Mouse (Mus musculus) adrenal gland, postnatal 25 days (tissue): ENCODE measurements around the gene Atf5. TPM values are rescaled to one million over a fixed set of nuclear protein-coding genes. Genes with fewer than 3 reads are reported as not detected.

Experiments
- DNase-seq: peaks from one replicate; pipeline ENCODE4 v3.0.0; 2021; ENCODE audit warnings: mixed read lengths
- total RNA-seq: library from RNA; stranded (reverse); gene quantifications from 2 replicates; pipeline ENCODE4 v1.2.3, GENCODE M21; 2021

Atf5 gene
- total RNA-seq, 1 experiment from 2014 or later, result 108 TPM

DNA sequence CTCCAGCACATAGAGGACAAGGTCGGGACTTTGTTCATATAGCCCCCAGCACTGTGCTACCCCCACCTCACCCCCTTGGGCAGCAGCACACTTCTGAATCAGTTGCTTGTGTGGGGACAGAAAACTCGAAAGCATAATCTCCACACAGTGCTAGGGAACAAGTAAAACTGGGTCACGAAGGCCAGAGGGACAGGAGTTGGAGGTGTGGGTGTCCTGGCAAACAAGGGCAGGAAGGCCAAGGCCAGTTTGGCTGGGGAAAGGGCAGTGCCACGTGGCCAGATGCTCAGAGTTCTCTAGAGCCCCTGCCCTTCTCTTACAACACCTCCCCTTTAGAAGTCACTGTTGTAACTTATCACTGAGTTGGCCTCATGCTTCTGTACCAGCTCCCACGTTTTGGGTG is 3.4 kb upstream of the Atf5 start:
- DNase-seq, result no peak

DNA sequence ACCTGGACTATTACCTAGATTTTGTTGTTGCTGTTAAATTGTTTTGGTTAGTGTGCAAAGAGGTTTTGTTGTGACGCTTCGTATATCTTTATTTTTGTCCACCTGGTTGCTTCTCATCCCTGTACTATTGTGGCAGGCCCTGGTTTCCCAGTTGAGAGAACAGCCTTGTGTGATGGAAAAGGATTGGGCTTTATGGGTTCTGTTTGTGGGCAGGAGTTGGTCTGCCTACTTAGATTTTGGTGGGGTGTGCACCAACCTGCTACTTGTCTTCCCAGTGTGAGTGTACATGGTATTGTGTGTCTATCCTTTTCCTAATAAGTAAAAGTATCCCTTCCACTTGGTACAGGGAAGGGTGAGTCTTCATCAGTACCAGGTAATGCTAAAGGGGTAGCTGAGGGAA is 2.9 kb upstream of the Atf5 start:
- no peak for DNase-seq

DNA sequence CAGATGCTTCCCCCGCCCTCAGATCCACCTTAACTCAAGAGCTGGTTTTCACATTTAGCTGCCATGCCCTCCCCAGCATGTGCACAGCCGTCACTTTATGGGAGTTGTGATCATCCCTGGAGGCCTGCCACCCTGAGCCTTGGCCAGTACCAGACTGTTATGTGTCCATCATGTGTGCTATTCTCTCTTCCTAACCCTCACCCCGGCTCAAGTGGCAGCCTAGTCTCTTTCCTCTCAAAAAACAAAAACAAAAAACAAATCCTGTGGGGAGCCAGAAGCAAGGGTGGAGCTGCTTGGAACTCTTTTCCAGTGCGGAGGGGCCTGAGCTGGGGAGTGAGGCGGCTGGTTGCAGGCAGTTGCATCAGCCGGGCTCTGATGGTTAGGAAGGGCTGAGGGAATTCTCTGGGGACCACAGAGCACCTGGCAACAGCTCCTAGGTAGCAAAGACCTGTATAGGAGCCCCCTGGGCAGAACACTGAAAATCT is 2.3 kb upstream of the Atf5 start:
- DNase-seq, result peak; percentile 65

DNA sequence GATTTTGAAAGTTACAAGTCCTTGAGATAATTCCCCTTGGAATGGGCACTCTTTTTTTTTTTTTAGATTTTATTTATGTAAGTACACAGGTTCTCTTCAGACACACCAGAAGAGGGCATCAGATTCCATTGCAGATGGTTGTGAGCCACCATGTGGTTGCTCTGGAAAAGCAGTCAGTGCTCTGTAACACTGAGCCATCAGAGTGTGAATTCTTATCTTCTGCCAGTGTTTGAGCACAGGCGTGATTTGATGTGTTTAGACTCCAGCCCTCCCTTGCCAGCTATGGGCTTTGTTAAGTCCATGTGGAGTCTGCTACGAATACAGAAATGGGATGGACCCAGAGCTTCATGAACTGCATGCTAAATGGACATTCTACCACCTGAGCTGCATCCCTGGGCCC is 1.7 kb upstream of the Atf5 start:
- no peak for DNase-seq

DNA sequence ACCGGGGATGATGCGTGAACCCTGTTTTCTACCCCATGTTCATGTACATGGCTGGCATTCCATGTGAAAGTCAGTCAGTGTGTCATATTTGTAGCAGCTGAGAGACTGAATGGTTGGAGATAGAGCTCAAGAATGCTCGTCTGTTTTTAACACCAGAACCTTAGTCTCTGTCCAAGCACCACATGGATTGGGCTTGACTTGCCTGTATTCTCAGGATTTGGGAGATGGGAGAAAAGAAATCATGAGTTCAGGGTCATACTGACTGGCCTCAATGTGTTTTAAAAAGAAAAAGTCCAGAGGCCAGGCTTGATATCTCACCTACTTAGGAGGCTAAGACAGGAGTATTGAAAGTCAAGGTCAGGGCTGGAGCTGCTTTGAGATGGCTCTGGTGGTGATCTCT is 983 bp upstream of the Atf5 start:
- DNase-seq, result no peak

DNA sequence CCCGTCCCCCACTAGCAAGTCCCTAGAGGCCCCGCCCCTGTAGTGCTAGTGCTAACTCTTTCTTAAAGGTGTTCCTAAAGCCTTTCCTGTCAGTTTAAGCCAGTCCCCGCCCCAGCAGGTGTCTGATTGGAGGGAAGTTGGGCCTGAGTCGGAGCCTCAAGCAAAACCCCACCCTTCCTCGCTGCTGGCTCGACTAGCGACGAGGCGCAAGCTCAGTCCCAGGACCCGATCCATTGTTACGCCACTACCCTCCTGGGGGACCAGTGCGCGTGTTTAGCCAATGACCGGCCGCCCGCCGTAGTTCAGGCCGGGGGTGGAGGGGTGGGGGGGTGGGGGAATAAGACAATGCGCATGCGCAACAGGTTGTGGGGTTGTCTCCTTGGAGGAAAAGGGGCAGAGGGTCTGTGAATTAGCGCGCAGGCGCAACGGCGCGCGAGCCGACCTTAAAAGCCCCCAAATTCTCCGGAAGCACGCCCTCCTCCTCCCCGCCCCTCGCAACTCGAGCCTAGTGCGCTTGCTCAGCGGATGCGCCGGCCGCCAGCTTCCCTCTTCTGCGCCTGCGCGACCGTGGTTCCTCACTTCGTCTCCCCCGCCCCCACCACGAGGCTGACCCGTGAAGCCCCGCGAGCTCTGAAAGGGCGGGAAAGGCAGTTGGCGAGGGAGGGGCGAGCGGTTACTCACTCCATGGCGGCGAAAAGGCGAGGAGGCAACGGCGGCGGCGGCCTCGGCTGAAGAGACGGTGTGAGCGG is 563 bp downstream of the Atf5 start, which contains the start of the genes Nup62 and Il4i1:
TSS of gene Nup62 (plus strand) at position 368 of the 749 bp plus-strand sequence.
TSS of gene Il4i1 (plus strand) at position 667 of the 749 bp plus-strand sequence.
- DNase-seq, result peak; percentile 99

DNA sequence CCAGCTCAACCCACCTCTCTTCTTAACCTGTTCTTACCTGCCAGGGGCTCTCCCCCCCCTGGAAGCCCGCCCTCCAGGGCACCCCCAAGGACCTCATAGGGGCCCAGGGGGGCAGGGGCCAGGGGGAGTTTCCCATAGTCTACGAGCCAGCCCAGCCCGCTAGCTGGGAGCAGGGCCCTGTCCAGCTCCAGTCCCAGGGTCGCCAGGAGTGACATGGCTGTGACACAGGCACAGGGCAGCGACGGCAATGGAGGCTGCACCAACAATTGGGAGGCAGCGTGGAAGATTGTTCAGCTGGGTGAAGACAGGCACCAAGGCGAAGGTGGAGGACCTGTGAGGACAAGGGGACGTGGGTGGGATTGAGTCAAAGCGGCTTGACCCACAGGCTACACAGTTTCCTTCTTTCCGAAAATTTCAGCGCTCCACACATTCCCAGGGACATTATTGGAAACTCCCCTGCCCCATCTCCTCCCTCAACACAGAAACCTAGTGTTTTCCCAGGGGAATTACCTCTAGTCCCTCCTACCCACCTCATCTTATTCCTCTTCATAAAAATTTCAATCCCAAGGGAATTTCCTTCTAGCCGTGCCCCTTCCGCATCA is 1.4 kb downstream of the Atf5 start:
- DNase-seq, result no peak

DNA sequence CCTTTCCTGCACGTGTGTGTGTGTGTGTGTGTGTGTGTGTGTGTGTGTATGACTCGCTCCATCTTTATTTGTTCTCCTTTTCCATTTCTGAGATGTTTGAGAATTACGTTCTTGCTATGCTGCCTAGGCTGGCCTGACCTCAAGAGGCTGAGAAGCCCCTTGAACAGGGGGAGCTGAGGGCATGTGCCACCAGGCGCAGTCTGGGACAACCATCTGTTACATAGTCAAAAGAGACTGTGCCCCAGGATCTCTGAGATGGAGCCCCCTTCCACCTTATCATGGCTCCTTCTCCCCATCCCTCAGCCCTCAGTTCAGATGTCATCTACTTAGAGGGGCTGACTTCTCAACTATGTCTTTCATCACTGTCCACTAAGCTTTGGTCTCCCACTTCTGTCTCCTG is 2.0 kb downstream of the Atf5 start:
- DNase-seq, result no peak

DNA sequence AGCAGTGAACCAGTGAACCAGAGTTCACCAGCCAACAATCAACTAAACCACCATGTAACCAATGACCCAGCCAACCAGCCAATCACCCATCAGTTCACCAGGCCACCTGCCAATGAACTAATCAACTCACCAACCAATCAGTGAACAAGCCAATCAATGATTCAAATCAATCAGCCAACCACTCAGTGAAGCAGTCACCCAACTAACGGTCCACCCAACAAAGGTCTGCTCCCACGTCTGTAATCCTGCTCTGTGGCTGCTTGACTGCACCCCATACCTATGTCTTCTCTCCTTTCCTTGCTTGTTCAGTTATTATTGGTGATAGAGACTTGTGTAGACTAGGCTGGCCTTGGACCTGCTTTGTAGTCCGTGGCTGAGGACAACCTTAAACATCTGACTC is 2.5 kb downstream of the Atf5 start:
- DNase-seq, result no peak

DNA sequence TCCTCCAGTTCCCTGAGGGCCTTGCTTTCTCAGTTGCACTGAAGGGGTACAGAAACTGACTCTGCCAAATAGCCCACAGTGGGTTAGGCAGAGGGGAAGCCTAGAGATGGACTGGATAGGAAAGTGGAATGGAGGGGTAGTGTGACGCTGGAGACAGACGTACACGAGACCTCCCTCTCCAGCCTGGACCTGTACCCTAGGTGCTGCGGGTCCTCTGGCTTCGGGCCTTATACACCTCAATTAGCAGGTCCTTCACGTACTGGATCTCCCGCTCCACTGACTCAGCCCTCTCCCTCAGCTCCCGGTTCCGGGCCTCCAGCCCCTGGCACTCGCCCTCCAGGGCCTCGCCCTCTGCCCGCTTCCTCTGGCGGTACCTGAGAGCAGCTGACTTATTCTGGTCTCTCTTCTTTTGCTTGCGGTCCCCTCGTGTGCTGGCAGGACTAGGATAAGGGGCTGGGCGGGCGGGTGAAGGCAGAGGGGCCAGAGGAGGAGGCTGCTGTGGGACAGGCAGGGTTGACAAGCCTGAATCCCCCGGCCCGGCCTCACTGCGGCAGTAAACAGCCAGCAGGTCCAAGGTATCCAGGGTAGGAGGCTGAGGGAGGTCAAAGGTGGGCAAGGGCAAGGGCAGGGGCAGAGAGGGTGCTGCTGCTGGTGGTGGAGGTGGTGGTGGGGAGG is 3.7 kb downstream of the Atf5 start:
- no peak for DNase-seq

DNA sequence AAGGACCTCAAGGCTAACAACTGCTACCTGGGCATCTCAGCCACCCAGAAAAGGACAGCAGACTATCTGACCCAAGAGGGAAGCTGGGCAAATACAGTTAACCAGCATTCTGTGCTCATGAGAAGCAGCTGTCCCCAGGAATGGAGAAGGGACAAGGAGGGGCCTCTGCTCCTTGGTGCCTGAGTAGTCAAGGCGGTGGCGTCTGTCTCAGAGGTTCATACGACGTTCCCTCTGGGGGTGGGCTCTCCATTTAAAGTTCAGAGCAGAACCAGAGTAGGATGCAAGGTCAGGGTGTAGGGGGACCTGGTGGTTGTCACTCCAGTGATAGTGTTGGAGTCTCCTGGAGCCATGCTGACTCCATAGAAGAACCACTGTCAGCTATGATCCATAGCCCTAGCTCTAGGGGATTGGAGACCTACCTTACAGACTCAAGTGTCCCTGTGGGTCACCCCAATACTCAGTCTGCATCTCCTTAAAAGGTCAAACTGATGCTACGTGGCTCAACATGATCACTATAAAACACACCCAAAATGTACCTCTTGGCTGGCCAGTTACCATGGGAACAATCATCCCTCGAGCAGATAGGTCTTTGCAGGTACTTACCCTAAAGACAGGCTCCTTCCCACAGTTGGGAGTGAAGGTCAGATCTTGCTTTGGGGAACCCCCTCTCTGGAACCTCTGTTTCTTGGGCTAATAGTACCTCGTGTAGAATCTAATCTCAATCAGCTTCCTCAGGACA is 5.5 kb downstream of the Atf5 start:
- no peak for DNase-seq

DNA sequence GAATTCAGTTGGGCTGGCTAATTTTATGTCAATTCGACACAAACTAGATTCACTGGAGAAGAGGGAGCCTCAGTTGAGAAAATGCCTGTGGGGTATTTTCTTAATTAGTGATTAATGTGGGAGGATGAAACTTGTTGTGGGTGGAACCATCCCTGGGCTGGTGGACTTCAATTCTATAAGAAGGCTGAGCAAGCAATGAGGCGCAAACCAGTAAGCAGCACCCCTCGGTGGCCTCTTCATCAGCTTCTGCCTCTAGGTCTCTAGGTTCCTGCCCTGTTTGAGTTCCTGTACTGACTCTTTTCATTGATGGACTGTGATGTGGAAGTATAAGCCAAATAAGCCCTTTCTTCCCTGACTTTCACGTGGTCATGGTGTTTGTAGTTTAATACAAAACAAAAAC is 6.1 kb downstream of the Atf5 start:
- no peak for DNase-seq

DNA sequence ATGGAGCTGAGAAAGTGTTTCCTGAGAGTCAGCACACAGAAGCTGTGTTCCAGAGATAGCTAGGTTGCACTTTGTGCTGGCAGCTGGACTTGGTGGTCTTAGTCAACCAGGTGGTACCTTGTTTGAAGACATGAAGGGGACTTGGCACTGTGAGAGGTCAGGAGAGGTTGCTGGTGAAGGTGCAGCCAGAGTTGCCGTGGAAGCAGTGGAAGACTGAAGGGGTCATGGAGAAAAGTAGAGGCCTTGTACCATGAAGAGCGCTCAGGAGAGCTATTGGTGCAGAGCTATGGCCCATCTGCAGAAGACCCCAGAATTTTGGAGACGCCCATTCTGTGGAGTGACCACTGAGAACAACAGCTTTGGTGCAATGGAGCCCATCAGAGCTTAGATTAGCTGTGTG is 7.0 kb downstream of the Atf5 start:
- DNase-seq, result no peak

DNA sequence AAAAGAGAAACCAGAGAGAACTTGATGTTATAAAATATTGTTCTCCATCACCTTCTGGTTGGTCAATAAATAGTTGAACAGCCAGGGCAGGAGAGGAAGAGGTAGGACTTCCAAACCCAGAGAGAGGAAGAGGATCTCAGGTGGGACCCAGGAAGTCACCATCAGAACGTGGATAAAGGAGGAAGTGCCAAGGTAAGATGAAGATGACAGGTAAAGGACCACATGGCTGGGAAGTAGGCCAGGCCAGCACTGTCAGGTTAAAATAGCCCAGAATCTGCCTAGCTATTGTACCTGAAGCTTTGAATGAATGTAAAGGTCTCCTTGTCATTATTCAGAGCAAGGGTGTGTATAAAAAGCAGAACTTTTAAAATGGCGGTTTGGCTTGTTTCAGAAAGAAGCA is 7.5 kb downstream of the Atf5 start:
- DNase-seq, result no peak

DNA sequence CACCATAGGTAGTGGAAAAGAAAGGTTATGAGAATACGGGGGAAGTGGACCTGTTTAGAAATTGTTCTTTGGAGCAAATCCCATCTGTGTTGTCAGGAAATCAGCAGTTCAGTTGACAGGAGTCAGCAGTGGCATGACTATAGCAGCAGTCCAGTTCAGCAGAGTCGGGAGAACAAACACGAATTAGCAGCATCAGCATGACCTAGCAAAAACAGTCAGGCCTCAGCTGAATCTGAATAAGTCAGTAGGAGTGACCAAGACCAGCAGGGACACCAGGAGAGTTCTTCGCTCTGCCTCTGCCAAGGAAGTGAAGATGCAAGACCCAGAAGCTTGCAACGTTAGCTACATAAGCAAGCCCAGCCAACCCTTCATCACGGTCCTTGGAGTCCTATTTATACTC is 23.7 kb downstream of the Atf5 start:
- DNase-seq, result no peak

DNA sequence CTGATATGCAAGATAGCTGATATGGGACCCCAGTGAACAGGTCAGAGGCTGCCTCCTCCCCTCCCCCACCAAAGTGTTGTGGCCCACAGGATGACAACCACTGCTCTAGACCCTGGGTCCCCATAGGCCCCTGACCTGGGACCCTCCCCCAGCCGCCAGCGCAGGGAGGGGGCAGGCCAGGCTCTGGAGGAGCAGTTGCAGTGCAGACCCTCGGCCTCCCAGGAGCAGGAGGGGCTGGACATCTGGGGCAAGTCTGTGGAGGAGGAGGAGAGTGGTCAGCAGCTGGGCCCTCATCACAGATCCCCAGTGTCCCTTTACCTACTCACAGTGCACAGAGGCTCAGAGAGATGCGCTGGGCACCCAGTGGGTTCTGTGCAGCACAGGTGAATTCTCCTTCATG is 26.4 kb downstream of the Atf5 start:
- no peak for DNase-seq

DNA sequence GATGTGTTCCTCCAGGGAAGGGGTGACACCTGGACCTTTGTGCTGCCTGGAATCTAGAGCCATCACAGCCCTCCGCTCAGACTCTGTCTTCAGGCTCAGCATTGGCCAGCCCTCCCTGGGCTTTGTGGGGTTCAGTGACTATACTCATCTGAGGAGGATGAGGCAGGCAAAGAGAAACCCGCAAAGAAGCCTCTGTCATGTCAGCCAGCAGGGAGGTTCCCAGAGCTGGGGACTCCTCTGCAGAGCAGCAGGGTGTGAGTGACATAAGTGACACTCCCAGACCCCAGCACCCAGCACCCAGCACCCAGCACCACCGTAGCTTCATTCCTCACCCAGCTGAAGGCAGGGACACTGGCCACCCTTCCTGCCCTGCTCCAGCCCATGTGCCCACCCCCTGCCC is 26.9 kb downstream of the Atf5 start:
- no peak for DNase-seq

DNA sequence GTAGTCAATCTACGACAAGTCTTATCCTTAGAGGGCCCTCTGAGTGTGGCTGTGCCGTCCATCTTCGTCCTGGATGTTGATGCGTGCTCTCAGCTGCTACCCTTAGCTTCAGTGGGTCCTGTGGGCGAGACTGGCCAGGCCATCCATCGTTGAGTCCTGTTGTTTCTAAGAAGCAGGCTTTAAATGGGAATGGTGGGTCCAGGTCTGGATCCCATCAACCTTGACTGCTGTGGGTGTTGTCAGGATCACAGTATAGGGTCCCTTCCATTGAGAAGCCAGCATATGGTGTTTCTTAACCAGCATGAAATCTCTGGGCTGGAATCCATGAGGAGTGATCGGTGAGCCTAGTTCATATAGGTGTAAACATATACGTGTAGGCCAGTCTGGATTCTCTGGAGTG is 36.4 kb downstream of the Atf5 start:
- DNase-seq, result no peak

DNA sequence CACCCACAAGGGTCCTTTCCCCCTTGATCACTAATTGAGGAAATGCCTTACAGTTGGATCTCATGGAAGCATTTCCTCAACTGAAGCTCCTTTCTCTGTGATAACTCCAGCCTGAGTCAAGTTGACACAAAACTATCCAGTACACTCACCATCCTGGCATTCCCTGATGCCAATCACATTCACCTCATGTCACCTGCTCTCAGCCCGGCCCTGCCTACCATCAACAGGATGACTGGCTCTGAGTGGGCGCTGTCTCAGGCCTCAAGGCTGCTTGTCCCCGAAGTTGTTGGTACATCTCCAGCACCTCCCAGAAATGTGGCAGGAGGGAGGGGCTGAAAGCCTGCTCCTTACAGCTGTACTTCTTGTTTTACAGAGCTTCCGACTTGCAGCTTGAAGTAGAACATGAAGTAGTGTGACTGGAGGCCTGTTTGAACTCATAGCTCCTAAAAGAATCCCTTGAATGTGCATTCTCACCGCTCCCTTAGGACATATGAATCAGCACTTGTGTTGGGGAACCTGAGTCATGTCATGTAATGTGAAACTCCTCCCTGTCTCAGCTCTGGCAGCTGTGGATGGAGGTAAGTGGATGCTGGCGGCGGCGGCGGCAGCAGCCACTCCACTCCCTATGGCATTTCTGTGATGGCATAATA is 39.5 kb downstream of the Atf5 start:
- DNase-seq, result no peak

DNA sequence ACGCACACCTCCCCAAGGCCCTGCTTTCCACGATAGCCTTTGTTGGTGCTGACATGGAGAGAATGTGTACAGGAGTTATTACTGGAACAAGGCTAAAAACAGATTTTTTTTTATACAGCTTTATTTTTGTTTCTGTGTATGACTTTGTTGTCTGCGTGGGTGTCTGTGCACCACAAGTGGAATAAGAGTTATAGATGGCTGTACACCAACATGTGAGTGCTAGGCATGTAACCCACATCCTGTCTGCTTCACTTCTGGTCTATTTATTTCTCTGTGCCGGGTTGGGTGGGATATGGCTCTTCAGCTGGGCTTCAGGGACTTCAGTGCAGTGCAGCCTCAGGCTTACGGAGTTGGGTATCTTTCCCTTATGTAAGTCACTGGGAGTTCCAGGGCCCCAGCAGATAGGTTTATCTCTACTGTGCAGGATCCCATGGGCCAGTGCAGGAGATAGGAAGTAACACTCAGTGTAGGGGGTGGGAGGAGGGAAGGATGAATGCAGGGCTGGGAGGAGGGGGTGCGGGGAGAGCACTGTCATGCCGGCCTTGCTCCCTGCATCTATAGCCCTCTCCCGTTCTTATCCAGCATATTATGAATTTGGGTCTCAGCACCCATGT is 43.8 kb downstream of the Atf5 start:
- DNase-seq, result no peak

DNA sequence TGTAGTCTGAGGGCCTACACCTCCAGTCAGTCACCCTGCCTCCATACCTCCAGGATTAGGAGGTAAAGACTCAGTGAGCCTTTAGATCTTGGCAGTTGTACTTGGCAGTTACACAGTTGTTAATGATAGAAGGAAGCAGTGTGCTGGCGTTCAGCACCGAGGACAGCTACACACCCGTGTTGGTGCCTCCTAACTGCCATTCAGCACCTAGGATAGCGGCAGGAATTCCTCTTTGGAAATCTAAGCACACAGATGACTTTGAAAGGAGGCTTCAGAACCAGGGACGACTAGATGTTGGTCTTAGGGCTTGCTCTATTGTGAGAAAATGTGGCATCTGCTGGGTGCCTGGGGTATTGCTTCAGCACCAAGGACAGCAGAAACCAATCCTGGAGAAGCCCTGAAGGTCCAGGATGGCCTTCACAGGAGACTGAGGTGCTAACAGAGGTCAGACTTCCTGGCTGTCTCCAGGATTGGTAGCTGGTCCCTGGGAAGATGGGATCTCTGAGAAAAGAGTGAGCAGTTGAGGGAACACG is 46.3 kb downstream of the Atf5 start:
- peak; percentile 69 for DNase-seq

DNA sequence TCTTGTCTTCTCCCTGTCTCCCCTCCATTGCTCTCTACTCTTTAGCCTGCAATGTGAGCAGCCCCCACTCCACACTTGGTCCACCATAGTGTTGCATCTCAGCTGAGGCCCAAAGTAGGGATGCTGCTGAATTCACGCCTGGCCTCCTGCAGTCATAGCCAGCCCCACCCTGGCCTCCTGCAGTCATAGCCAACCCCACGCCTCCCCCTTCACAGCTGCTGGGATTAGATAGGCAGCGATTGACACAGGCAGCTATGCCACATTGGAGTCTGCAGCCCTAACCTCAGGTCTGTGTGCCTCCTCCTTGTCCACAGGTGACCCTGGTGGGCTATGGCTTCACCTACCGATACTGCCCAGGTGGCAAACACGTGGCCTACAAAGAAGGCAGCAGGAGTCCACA is 48.3 kb downstream of the Atf5 start:
- DNase-seq, result no peak
